Mouse (Mus musculus): ENCODE results near the gene Prr7. TPM values are rescaled to one million over a fixed set of nuclear protein-coding genes. Genes with fewer than 3 reads are reported as not detected.

The Prr7 gene
- polyA plus RNA-seq, 1 experiment from 2014 or later: not detected

DNA sequence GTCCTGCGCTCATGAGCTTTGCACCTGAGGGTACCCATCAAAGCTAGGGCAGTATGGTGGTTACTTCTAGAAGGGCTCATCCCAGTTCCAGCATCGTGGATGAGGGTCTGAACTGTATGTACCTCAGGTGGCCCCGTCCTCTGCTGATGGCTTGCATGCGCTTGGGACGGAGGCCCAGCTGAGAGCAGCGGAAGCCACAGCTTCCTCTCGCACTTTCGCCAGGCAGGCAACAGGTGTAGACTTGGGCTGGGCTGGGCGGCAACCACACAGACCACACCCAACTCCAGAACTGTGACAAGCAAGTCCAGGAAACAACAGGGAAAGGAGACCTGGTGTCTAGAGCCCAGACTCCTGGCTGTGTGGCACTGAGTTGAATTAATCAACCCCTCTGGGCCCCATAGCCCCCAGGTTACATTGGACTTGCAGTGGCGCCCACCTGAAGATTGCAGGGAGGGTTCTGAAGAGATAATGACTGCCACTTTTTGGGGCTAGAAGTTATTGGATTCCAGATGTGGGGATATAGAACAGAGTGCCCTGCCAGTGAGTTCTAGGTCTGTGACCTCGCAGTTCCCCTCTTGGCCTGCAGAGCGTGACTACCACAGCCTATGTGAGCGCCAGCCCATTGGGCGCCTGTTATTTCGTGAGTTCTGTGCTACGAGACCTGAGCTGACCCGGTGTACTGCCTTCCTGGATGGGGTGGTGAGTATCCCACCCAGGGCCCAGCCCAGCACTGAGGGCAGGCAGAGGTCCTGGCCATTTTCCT is 14.2 kb upstream of the Prr7 start:
- no peaks in the 10 kb centered on the region for H3K27me3 ChIP-seq (replicated peaks)
- peaks cover 32% of the 10 kb centered on the region for H3K4me1 ChIP-seq
- no peak overlapping the region for H3K4me3 ChIP-seq
- H3K9ac ChIP-seq: no peak overlapping the region
- H3K36me3 ChIP-seq: peaks cover 58% of the 10 kb centered on the region
- H3K27ac ChIP-seq (replicated peaks): no peak overlapping the region
- no peaks in the 10 kb centered on the region for H3K9me3 ChIP-seq
- ATAC-seq (ENCODE audit: extremely low read depth, insufficient number of reproducible peaks, low FRiP score, low TSS enrichment): no peak
- WGBS: 90% methylated on average over 17 of the region's 17 CpGs
- H3K4me2 ChIP-seq: no peak overlapping the region

GRCm38 (mm10) chr13:55450511-55450980 is 13.5 kb upstream of the Prr7 start:
- WGBS: 68% methylated on average over 11 of the region's 11 CpGs

DNA sequence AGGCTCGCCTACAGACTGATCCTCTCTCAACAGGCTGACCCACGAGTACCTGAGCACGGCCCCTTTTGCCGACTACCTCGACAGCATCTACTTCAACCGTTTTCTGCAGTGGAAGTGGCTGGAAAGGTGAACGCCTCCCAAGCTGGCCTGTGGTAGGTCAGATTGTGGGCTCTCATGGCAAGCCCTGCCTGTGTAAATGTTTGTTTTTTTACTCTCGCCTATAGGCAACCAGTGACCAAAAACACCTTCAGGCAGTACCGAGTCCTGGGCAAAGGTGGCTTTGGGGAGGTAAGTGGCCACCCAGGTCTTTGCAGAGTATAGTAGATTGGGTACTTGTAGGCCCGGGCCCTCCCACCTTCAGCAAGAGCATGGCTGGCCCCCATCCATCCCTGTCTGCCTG is 12.8 kb upstream of the Prr7 start:
- WGBS: 89% methylated on average over 10 of the region's 10 CpGs
- H3K4me1 ChIP-seq: peaks cover 26% of the 10 kb centered on the region
- no peak overlapping the region for H3K4me3 ChIP-seq
- H3K27ac ChIP-seq (replicated peaks): no peak overlapping the region
- H3K9me3 ChIP-seq: no peaks in the 10 kb centered on the region
- no peaks in the 10 kb centered on the region for H3K27me3 ChIP-seq (replicated peaks)
- H3K4me2 ChIP-seq: no peak overlapping the region
- no peak for ATAC-seq (ENCODE audit: extremely low read depth, insufficient number of reproducible peaks, low FRiP score, low TSS enrichment)
- no peak overlapping the region for H3K9ac ChIP-seq
- H3K36me3 ChIP-seq: peaks cover 72% of the 10 kb centered on the region

More at GRCm38 (mm10) chr13:55450511-55450980, 13.5 kb upstream of the Prr7 start:
- Histone ChIP-seq H3K27me3 (replicated peaks) (no peaks in the 10 kb centered on the region), H3K4me2 (no peak overlapping the region), H3K4me1 (peaks cover 32% of the 10 kb centered on the region), H3K9me3 (no peaks in the 10 kb centered on the region), H3K36me3 (peaks cover 65% of the 10 kb centered on the region), H3K4me3 (no peak overlapping the region), H3K9ac (no peak overlapping the region), H3K27ac (replicated peaks) (no peak overlapping the region)
- ATAC-seq (ENCODE audit: extremely low read depth, insufficient number of reproducible peaks, low FRiP score, low TSS enrichment): no peak

- H3K36me3 ChIP-seq: peaks cover 79% of the 10 kb centered on the region
- no peak overlapping the region for H3K4me2 ChIP-seq
- ATAC-seq (ENCODE audit: extremely low read depth, insufficient number of reproducible peaks, low FRiP score, low TSS enrichment): no peak
Observed at GRCm38 (mm10) chr13:55451785-55452549, 12.1 kb upstream of the Prr7 start.

DNA sequence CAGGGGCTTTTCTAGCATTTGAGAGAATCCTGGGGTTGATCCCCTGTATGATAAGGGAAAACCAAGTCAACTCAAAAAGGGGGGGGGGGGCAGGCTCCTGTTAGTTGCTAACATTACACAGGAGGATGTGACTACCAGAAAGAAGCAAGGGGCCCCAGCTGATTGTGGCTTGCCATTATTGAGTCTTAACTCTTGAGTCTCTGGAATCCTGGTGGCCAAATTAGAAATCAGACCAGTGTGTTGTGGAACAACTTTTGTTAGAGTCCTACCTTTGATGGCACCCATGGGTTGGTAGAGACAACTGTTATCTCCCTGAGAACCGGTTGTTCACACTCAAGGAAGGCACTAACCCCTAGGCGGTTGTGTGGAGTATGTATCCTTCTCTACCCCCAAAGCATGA is 1.1 kb upstream of the Prr7 start:
- no peak overlapping the region for H3K4me2 ChIP-seq
- H3K36me3 ChIP-seq: peaks cover 39% of the 10 kb centered on the region
- H3K27me3 ChIP-seq (replicated peaks): peaks cover 48% of the 10 kb centered on the region
- 48% methylated on average over 2 of the region's 2 CpGs for WGBS
- ATAC-seq (ENCODE audit: extremely low read depth, insufficient number of reproducible peaks, low FRiP score, low TSS enrichment): no peak
- peaks cover 20% of the 10 kb centered on the region for H3K4me1 ChIP-seq
- H3K9me3 ChIP-seq: no peaks in the 10 kb centered on the region
- no peak overlapping the region for H3K9ac ChIP-seq
- no peak overlapping the region for H3K4me3 ChIP-seq
- no peak overlapping the region for H3K27ac ChIP-seq (replicated peaks)

More at GRCm38 (mm10) chr13:55451785-55452549, 12.1 kb upstream of the Prr7 start:
- Histone ChIP-seq H3K4me1 (peaks cover 19% of the 10 kb centered on the region), H3K9ac (no peak overlapping the region), H3K27me3 (replicated peaks) (no peaks in the 10 kb centered on the region), H3K9me3 (no peaks in the 10 kb centered on the region), H3K27ac (replicated peaks) (no peak overlapping the region), H3K4me3 (no peak overlapping the region)
- WGBS: 89% methylated on average over 16 of the region's 16 CpGs

DNA sequence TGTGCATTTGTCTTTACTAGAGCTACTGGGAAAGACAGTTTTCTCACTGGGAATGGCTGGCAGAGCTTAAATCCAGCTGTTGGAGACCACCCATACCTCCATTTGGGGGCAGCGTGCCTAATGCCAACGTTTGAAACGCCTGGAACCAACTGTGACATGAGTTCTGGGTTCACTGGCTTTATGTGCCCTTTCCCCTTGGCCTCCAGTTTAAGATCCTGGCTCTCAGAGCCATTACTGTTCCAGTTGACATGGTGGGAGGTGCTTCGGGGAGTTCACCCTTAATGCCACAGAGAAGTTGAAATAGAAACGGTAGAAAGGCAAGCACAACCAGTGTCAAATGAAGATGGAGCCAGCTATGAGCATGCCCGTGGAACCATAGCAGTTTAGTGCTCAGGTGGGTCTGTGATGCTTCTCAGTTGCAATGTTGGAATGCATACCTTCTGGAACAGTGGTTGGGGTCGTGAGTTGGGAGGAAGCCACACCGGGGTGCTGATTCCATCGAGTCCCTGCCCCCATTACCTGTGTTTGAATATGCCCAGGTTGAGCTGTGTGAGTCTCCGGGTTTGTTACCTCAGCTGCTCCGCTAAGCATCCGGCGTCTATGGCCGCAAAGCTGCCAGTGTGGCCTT is 554 bp upstream of the Prr7 start:
- H3K4me1 ChIP-seq: peaks cover 20% of the 10 kb centered on the region
- H3K9ac ChIP-seq: peak overlapping the region; percentile 85
- peaks cover 35% of the 10 kb centered on the region for H3K36me3 ChIP-seq
- ATAC-seq (ENCODE audit: extremely low read depth, insufficient number of reproducible peaks, low FRiP score, low TSS enrichment): no peak
- H3K4me2 ChIP-seq: peak overlapping the region; percentile 98
- no peak overlapping the region for H3K27ac ChIP-seq (replicated peaks)
- H3K4me3 ChIP-seq: peak overlapping the region; percentile 73
- H3K27me3 ChIP-seq (replicated peaks): peaks cover 53% of the 10 kb centered on the region
- 17% methylated on average over 14 of the region's 14 CpGs for WGBS
- no peaks in the 10 kb centered on the region for H3K9me3 ChIP-seq

DNA sequence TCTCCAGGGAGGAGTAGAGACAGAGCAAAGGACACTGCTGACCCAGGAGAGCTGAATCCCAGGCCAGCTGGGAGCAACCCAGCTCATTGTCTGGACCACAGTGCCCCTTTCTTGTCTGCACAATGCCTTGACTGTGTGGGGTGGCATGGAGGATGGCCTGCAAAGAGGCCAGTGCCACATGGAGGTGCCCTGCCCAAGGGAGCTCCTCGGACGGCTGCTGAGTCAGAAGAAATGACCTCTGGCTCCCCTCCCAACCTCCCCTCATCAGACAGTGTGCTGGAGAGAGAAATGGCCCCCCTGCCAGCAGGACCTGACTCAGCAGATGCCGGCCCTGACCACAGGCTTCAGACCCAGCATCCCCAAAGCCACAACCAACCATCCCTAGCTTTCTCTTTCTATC is 1.1 kb downstream of the Prr7 start:
- Histone ChIP-seq H3K9ac (peak overlapping the region; percentile 40; the same call in 1 of the 2 replicates), H3K9me3 (no peaks in the 10 kb centered on the region), H3K27ac (replicated peaks) (no peak overlapping the region), H3K36me3 (peaks cover 18% of the 10 kb centered on the region), H3K27me3 (replicated peaks) (peaks cover 69% of the 10 kb centered on the region), H3K4me1 (peaks cover 20% of the 10 kb centered on the region), H3K4me2 (peak overlapping the region; percentile 98), H3K4me3 (peak overlapping the region; percentile 73; the same call in 1 of the 2 replicates)
- WGBS: 29% methylated on average over 3 of the region's 3 CpGs
- no peak for ATAC-seq (ENCODE audit: extremely low read depth, insufficient number of reproducible peaks, low FRiP score, low TSS enrichment)

DNA sequence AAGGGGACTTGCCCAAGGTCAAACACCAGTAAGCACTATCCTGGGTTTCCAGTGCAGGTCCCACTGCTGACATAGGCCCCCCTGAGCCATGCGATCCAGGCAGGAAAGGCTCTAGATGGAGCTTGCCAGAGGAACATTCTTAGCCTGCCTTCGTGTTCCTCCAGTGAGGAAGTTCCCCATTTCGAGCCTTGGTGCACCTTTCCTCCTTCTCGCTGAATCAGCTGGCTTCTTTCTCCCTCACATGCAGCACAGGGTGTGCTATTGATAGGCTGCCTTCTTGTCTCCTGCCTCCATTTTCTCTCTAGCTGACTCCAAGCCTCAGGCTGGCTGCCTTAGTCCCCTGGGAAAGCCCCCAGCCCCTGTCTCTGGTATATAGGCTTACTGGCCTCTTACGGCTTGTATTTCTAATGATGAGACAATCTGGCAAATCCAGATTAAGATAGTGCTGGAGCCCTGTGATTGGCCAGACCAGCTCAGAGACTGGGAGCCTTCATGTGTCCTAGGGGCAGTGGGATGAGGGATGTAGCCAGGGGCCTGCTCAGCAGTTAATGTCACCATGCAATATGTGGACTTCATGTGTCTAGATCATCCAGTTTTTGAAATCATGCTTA is 1.9 kb downstream of the Prr7 start:
- ATAC-seq (ENCODE audit: extremely low read depth, insufficient number of reproducible peaks, low FRiP score, low TSS enrichment): no peak
- H3K27me3 ChIP-seq (replicated peaks): peaks cover 76% of the 10 kb centered on the region

GRCm38 (mm10) chr13:55468851-55469560 is 4.9 kb downstream of the Prr7 start:
- Histone ChIP-seq H3K4me2 (no peak overlapping the region), H3K4me1 (peaks cover 42% of the 10 kb centered on the region), H3K9ac (no peak overlapping the region), H3K27ac (replicated peaks) (no peak overlapping the region), H3K4me3 (no peak overlapping the region), H3K36me3 (peaks cover 6% of the 10 kb centered on the region), H3K9me3 (no peaks in the 10 kb centered on the region), H3K27me3 (replicated peaks) (peaks cover 96% of the 10 kb centered on the region)
- no peak for ATAC-seq (ENCODE audit: extremely low read depth, insufficient number of reproducible peaks, low FRiP score, low TSS enrichment)
- 33% methylated on average over 13 of the region's 13 CpGs for WGBS

More for the DNA sequence above, 1.9 kb downstream of the Prr7 start:
- WGBS: 65% methylated on average over 5 of the region's 5 CpGs
- Histone ChIP-seq H3K9ac (no peak overlapping the region), H3K27ac (replicated peaks) (no peak overlapping the region), H3K4me2 (no peak overlapping the region), H3K36me3 (peaks cover 13% of the 10 kb centered on the region), H3K4me1 (peaks cover 23% of the 10 kb centered on the region), H3K4me3 (no peak overlapping the region), H3K9me3 (no peaks in the 10 kb centered on the region)

- Histone ChIP-seq H3K4me3 (no peak overlapping the region), H3K36me3 (peaks cover 19% of the 10 kb centered on the region), H3K4me1 (peaks cover 33% of the 10 kb centered on the region), H3K9ac (no peak overlapping the region), H3K27ac (replicated peaks) (no peak overlapping the region), H3K4me2 (no peak overlapping the region), H3K27me3 (replicated peaks) (peaks cover 96% of the 10 kb centered on the region), H3K9me3 (no peaks in the 10 kb centered on the region)
- no peak for ATAC-seq (ENCODE audit: extremely low read depth, insufficient number of reproducible peaks, low FRiP score, low TSS enrichment)
- WGBS: 68% methylated on average over 9 of the region's 9 CpGs
Observed at GRCm38 (mm10) chr13:55470372-55470771, 6.3 kb downstream of the Prr7 start.

Data from heart, embryonic 13.5 days (tissue).